Mouse (Mus musculus) skeletal muscle tissue, postnatal 0 days (tissue): Measurements from ENCODE around the gene Cd79a. TPM values are rescaled to one million over a fixed set of nuclear protein-coding genes. Genes with fewer than 3 reads are reported as not detected.

Experiments
- polyA plus RNA-seq: library from polyadenylated mRNA; unstranded; fragments of >200 nt; fragmentation: Nextera tagmentation; extraction: Ambion mirVana; gene quantifications from 2 replicates; pipeline ENCODE4 v1.2.1, GENCODE M21; 2015

The Cd79a gene
- polyA plus RNA-seq, result 0.29 and 0.58 TPM in 2 replicates

DNA sequence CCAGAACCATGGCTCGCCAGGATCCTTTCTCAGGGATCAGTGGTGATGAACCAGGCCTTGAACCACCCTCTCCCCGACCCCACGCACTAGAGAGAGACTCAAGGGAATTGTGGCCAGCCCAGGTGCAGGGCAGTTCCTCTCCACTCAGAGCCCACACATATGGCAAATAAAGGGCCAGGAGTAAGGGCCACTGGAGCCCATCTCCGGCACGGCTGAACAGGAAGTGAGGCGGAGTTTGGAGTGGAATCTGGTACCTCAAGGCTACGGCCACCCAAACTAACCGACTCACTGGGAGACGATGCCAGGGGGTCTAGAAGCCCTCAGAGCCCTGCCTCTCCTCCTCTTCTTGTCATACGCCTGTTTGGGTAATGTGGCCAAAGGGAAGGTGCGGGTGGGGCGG is at the start of gene Cd79a:
Cd79a (plus strand) TSS at position 158 of the 400 bp plus-strand sequence.

DNA sequence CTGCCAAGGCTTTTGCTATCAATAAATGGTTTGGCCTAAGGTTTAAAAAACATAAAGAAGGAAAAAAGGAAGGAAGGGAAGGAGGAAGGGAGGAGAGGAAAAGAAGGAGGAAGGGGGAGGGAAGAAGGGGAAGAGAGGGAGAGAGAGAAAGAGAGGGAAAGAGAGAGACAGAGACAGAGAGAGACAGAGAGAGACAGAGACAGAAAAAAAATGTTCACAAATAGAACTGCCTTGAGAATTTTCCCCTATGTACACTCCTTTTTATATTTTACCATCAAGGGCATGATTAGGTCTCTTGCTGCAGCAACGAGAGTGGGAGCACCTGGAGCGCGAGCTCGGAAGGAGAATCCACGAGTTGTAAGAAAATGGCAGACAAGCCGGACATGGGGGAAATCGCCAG is 35.3 kb upstream of the Cd79a start, which contains the start of gene Gm9844:
Gm9844 (plus strand) TSS at position 301 of the 400 bp plus-strand sequence.

GRCm38 (mm10) chr7:24869532-24870165 is 27.5 kb upstream of the Cd79a start, which contains the start of the genes Lypd4 and Dmrtc2:
Lypd4 (minus strand) TSS chr7:24869941.
Dmrtc2 (plus strand) TSS chr7:24870057.

DNA sequence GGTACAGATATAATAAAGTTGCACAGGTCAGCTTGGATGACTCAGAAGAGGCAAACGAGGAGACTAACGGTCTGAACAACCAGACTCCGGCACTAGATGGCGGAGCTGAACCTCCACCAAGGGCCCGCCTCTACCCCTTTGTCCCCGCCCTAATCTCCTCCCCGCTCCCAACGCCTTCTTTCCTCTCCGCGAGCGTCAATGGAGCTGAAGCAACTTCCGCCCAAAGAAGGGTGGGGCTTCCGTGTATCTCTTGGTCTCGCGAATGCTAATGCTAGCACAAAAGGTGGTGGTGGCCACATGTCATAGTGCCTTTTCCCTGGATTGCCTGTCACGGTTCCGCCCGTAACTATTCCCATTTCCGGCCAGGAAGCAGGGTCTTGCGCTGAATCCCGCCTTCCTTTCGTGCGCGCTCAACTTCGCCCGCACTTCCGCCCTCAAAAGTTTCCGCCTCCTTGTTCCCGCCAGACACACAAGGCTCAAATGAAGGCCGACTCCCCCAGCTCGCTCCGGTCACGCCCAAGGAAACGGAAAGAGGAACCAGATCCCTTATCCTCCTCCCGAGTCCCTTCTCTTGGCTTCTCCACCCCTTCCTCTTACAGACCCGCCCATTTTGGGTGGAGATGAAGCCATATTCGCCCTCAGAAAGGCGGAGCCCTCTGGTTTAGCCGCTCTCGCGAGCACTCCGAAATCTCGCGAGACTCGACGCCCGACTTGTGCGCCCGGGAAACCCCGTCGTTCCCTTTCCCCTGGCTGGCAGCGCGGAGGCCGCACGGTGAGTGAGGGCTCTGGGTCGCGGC is 13.1 kb upstream of the Cd79a start, which contains the start of gene Rps19:
Rps19 (plus strand) TSS at position 476 of the 797 bp plus-strand sequence.

GRCm38 (mm10) chr7:24902630-24903443 is 5.7 kb downstream of the Cd79a start, which contains the start of gene Arhgef1:
Arhgef1 (plus strand) TSS chr7:24902912.

DNA sequence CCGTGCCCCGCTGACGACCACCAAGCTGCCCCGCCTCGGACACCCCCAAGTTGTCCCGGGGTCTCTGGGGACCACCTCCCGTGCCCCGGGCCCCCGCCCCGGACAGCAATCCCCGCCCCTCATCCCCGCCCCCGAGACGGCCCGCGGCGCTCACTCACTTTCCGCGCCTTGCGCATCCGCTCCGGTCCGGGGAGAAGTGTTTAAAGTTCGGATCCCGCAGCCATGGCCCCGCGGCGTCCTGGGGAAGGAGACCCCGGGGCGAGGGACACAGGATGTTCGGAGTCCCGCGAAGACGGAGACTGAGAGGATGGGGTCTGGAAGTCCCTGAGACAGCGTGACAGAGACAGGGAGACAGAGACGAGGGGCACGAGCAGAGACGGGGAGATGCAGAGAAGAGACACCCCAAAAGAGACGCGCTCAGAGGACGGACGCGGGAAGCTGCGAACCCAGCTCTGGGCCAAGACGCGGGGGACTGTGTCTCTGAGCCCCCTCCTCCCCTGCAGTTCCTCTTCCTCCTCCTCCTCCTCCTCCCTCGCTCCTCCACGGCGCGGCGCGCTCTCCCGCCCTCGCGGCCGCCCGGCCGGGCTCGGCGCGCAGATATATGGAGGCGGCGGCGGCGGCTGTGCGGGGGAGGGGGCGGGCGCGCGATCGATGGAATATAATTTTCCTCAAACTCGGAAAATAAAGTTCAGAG is 47.2 kb downstream of the Cd79a start, which contains the start of gene Gm4881:
Gm4881 (minus strand) TSS at position 238 of the 694 bp plus-strand sequence.

Other genes starting within 250 kb of the Cd79a start
- gene Tex101, start 220.7 kb upstream of the Cd79a start, polyA plus RNA-seq, result not detected in 2 replicates
- not detected in 2 replicates for gene BC049730, start 188.1 kb upstream of the Cd79a start, polyA plus RNA-seq
- not detected in 2 replicates for gene Gm4763, start 170.5 kb upstream of the Cd79a start, polyA plus RNA-seq
- 0.05 and 0.07 TPM in 2 replicates for gene Cd177, start 137.1 kb upstream of the Cd79a start, polyA plus RNA-seq
- gene Ceacam10, start 120.2 kb upstream of the Cd79a start, polyA plus RNA-seq, result not detected in 2 replicates
- 7.4 and 9.8 TPM in 2 replicates for gene Gm9844, start 35.2 kb upstream of the Cd79a start, polyA plus RNA-seq
- gene Lypd4, start 27.4 kb upstream of the Cd79a start, polyA plus RNA-seq, result not detected in 2 replicates
- not detected in 2 replicates for gene Dmrtc2, start 27.3 kb upstream of the Cd79a start, polyA plus RNA-seq
- 1,449 and 1,636 TPM in 2 replicates for gene Rps19, start 13.0 kb upstream of the Cd79a start, polyA plus RNA-seq
- 39.1 and 44.5 TPM in 2 replicates for gene Arhgef1, start 5.5 kb downstream of the Cd79a start, polyA plus RNA-seq
- not detected in 2 replicates for gene Gm4881, start 47.1 kb downstream of the Cd79a start, polyA plus RNA-seq
- 237 and 250 TPM in 2 replicates for gene Rabac1, start 75.4 kb downstream of the Cd79a start, polyA plus RNA-seq
- gene Atp1a3, start 108.6 kb downstream of the Cd79a start, polyA plus RNA-seq, result 0.13 and 0.19 TPM in 2 replicates
- gene Grik5, start 175.0 kb downstream of the Cd79a start, polyA plus RNA-seq, result 1.5 and 2.2 TPM in 2 replicates
- gene Zfp574, start 175.2 kb downstream of the Cd79a start, polyA plus RNA-seq, result 9.0 and 9.4 TPM in 2 replicates